7 mouse cellular contexts compared by ENCODE assay signal in the genomic region with DNA sequence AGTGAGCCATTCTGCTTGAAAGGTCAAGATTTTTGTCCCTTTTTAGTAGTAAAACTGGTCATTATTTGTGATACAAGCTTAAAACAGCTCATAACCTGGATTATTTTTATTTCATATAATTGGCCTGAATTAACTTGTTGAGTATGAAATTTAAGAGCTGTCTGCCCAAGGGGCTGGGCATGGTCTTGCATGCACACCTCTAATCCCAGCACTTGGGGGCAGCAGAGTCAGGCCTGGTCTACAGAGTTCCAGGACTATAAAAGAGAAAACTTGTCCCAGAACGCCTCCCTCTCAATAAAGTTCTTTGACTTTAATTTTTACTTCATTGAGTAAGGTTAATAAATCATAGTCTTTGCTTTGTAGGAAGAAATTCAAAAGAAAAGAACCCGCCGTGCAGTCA. TPM values are rescaled to one million over a fixed set of nuclear protein-coding genes. Genes with fewer than 3 reads are reported as not detected.
DNase-seq lines count a peak whose midpoint lies in the region; ATAC-seq and TF ChIP-seq lines count a peak whose summit lies in the region.

No protein-coding gene starts in this region.

- TF ChIP-seq POLR2A in CH12.LX (IDR thresholded peaks at IDR 0.05; ENCODE audit: low read depth, low read length), result no peak; the same call in 1 of the 2 replicates

- peaks cover 21% of the 10 kb centered on the region for H3K4me1 ChIP-seq in intestine, embryonic 14.5 days (replicated peaks; ENCODE audit: control insufficient read depth, insufficient read depth, low read length)
- H3K4me1 ChIP-seq in intestine, embryonic 15.5 days (replicated peaks), result peaks cover 20% of the 10 kb centered on the region
- peaks cover 6 to 52% of the 10 kb centered on the region in 2 experiments; a peak in 3 of 4 replicates for H3K4me1 ChIP-seq in CH12.LX (ENCODE audit: control insufficient read depth in 1 of 2, insufficient read depth in 2 of 2)

- peaks cover 67% of the 10 kb centered on the region for H3K79me2 ChIP-seq in CH12.LX (replicated peaks; ENCODE audit: control insufficient read depth, extremely low read depth, insufficient read depth, poor library complexity, severe bottlenecking)

- peak; percentile 53 to 75 for TF ChIP-seq CTCF in CH12.LX (conservative IDR thresholded peaks at IDR 0.05 in 1 of 2, IDR thresholded peaks at IDR 0.05 in 1 of 2; ENCODE audit: low read depth in 2 of 2, low read length in 2 of 2)

- dilution Hi-C loops in CH12.LX (cut with MboI; ENCODE audit: extremely low pct_ligation_motif_present, extremely low pct_unique_long_range_greater_than_20kb, low sequenced_read_pairs), result no loop called here

- peak; percentile 64 for DNase-seq in intestine, embryonic 14.5 days (ENCODE audit: low spot score)
- DNase-seq in CH12.LX (ENCODE audit: extremely low read depth) (peak; percentile 74), R1 (ENCODE audit: low read depth, low spot score) (peak; percentile 76)
- peak; percentile 76 for DNase-seq in induced T-regulatory cell, adult 2 months (ENCODE audit: low read depth)
- DNase-seq in layer of hippocampus, adult 18-20 months (ENCODE audit: low spot score in 2 of 2), result no peak

- in situ Hi-C loops in CH12.LX (cut with MboI; ENCODE audit: low pct_ligation_motif_present, low pct_unique_long_range_greater_than_20kb, low sequenced_read_pairs), result no loop called here

- no peak for ATAC-seq in intestine, embryonic 14.5 days (replicated peaks; ENCODE audit: low FRiP score, low TSS enrichment, low read depth)
- ATAC-seq in intestine, embryonic 15.5 days, result no peak
- ATAC-seq in megakaryocyte-erythroid progenitor cell, adult 5-6 weeks (replicated peaks; ENCODE audit: low FRiP score, low TSS enrichment, poor library complexity, severe bottlenecking), result peak; percentile 45; the same call in 1 of the 2 replicates

- H3K27me3 ChIP-seq in intestine, embryonic 14.5 days (replicated peaks; ENCODE audit: control insufficient read depth, insufficient read depth, low read length), result no peaks in the 10 kb centered on the region
- H3K27me3 ChIP-seq in intestine, embryonic 15.5 days (replicated peaks), result no peaks in the 10 kb centered on the region
- H3K27me3 ChIP-seq in CH12.LX (replicated peaks), result no peaks in the 10 kb centered on the region

- H3K36me3 ChIP-seq in intestine, embryonic 14.5 days (ENCODE audit: control insufficient read depth, insufficient read depth, low read length), result peaks cover 46% of the 10 kb centered on the region
- peaks cover 19% of the 10 kb centered on the region for H3K36me3 ChIP-seq in intestine, embryonic 15.5 days
- H3K36me3 ChIP-seq in CH12.LX (replicated peaks in 1 of 2; ENCODE audit: control insufficient read depth in 1 of 2, insufficient read depth in 1 of 2, low read length in 1 of 2), result peaks cover 30 to 51% of the 10 kb centered on the region in 2 experiments

- H3K4me2 ChIP-seq in intestine, embryonic 14.5 days (ENCODE audit: low read length), result no peak overlapping the region
- no peak overlapping the region for H3K4me2 ChIP-seq in intestine, embryonic 15.5 days (replicated peaks)
- peak overlapping the region; percentile 69; the same call in 1 of the 2 replicates for H3K4me2 ChIP-seq in CH12.LX (ENCODE audit: insufficient read depth, low read depth, poor library complexity, severe bottlenecking)

- H3K9me3 ChIP-seq in intestine, embryonic 14.5 days (ENCODE audit: control insufficient read depth, low read length), result no peaks in the 10 kb centered on the region
- H3K9me3 ChIP-seq in intestine, embryonic 15.5 days, result no peaks in the 10 kb centered on the region
- no peaks in the 10 kb centered on the region for H3K9me3 ChIP-seq in CH12.LX (replicated peaks; ENCODE audit: low read length)

- no peak overlapping the region for H3K9ac ChIP-seq in intestine, embryonic 14.5 days (ENCODE audit: low read length)
- no peak overlapping the region for H3K9ac ChIP-seq in intestine, embryonic 15.5 days
- H3K9ac ChIP-seq in CH12.LX (ENCODE audit: insufficient read depth, low read depth), result peak overlapping the region; percentile 58; the same call in 1 of the 2 replicates

- H3K4me3 ChIP-seq in intestine, embryonic 14.5 days (ENCODE audit: low read depth, low read length), result no peak overlapping the region
- H3K4me3 ChIP-seq in intestine, embryonic 15.5 days (replicated peaks), result no peak overlapping the region
- peak overlapping the region in 1 of 3 experiments; percentile 37 for H3K4me3 ChIP-seq in CH12.LX (replicated peaks in 1 of 3; ENCODE audit: low read depth in 2 of 3, low read length in 2 of 3, poor library complexity in 1 of 3)

- TF ChIP-seq RAD21 in CH12.LX (IDR thresholded peaks at IDR 0.05; ENCODE audit: low read depth, low read length), result peak; percentile 31

- TF ChIP-seq EP300 in CH12.LX (IDR thresholded peaks at IDR 0.05; ENCODE audit: low read length), result no peak

- H3K27ac ChIP-seq in intestine, embryonic 14.5 days (ENCODE audit: low read depth), result no peak overlapping the region
- H3K27ac ChIP-seq in intestine, embryonic 15.5 days, result no peak overlapping the region
- H3K27ac ChIP-seq in CH12.LX (ENCODE audit: insufficient read depth, low read depth), result no peak overlapping the region

- WGBS in intestine, embryonic 14.5 days, result 72% methylated on average over 3 of the region's 3 CpGs
- 82% methylated on average over 3 of the region's 3 CpGs for WGBS in intestine, embryonic 15.5 days

TF ChIP-seq in CH12.LX, 34 proteins besides CTCF, POLR2A, EP300 and RAD21:
- TF ChIP-seq MYC (IDR thresholded peaks at IDR 0.05; ENCODE audit: low read depth, low read length) (peak; percentile 34; the same call in 1 of the 2 replicates), JUN (IDR thresholded peaks at IDR 0.05; ENCODE audit: insufficient read depth, low read depth, low read length) (no peak), CHD1 (IDR thresholded peaks at IDR 0.05; ENCODE audit: low read depth, low read length) (no peak), MAX (IDR thresholded peaks at IDR 0.05; ENCODE audit: low read length) (0 out of 2 replicates have a peak, but pooled peaks have one; percentile 8), USF1 (IDR thresholded peaks at IDR 0.05; ENCODE audit: low read depth, low read length) (no peak), CHD2 (IDR thresholded peaks at IDR 0.05; ENCODE audit: low read length) (no peak), GABPA (IDR thresholded peaks at IDR 0.05; ENCODE audit: insufficient replicate concordance, low read depth, low read length) (no peak), SMC3 (IDR thresholded peaks at IDR 0.05; ENCODE audit: low read depth, low read length) (peak; percentile 48), KAT2A (IDR thresholded peaks at IDR 0.05; ENCODE audit: insufficient replicate concordance, low read length) (no peak), TBP (conservative IDR thresholded peaks at IDR 0.05; ENCODE audit: low read depth, low read length) (no peak), IRF4 (IDR thresholded peaks at IDR 0.05; ENCODE audit: low read depth, low read length) (no peak), JUND (conservative IDR thresholded peaks at IDR 0.05; ENCODE audit: low read depth, low read length) (no peak)
TF ChIP-seq in CH12.LX: peak in this region for 3.

RNA-seq across cellular contexts. Expression of a gene that starts 3.1 kb away (rescaled TPM):
- polyA plus RNA-seq in intestine, embryonic 14.5 days (2014; fragmentation: Nextera tagmentation; extraction: Ambion mirVana), result 882 and 886 TPM in 2 replicates
- 692 and 790 TPM in 2 replicates for polyA plus RNA-seq in intestine, embryonic 15.5 days (2015; fragmentation: Nextera tagmentation; extraction: Ambion mirVana)
- 2,337 and 2,579 TPM in 2 replicates for total RNA-seq in CH12.LX (2012; rRNA removed)
- 2,739 and 3,070 TPM in 2 replicates for total RNA-seq in CH12.LX (2014; rRNA removed)
- 96.4 and 348 TPM in 2 replicates for polyA plus RNA-seq in CH12.LX (2012; ENCODE audit: insufficient read length, low read depth)
- total RNA-seq in megakaryocyte-erythroid progenitor cell, adult 5-6 weeks (2014; fragmentation: Nextera tagmentation), result 2,115 and 2,210 TPM in 2 replicates
- 2,337 and 2,464 TPM in 2 replicates for total RNA-seq in megakaryocyte-erythroid progenitor cell, adult 5-6 weeks (2017)
- total RNA-seq in layer of hippocampus, adult 18-20 months (2021), result 100 to 1,000 TPM; 411 to 431 TPM

RNA-seq across cellular contexts. Expression of a gene that starts 4.5 kb away (rescaled TPM):
- polyA plus RNA-seq in intestine, embryonic 14.5 days (2014; fragmentation: Nextera tagmentation; extraction: Ambion mirVana), result 18.9 and 20.3 TPM in 2 replicates
- 14.2 and 15.3 TPM in 2 replicates for polyA plus RNA-seq in intestine, embryonic 15.5 days (2015; fragmentation: Nextera tagmentation; extraction: Ambion mirVana)
- total RNA-seq in CH12.LX (2012; rRNA removed), result 21.4 and 25.6 TPM in 2 replicates
- total RNA-seq in CH12.LX (2014; rRNA removed), result 33.0 and 35.5 TPM in 2 replicates
- 17.7 and 19.8 TPM in 2 replicates for polyA plus RNA-seq in CH12.LX (2012; ENCODE audit: insufficient read length, low read depth)
- 25.0 and 34.7 TPM in 2 replicates for total RNA-seq in megakaryocyte-erythroid progenitor cell, adult 5-6 weeks (2014; fragmentation: Nextera tagmentation)
- total RNA-seq in megakaryocyte-erythroid progenitor cell, adult 5-6 weeks (2017), result 44.4 and 53.5 TPM in 2 replicates
- 10 to 100 TPM; 55.7 to 56.6 TPM for total RNA-seq in layer of hippocampus, adult 18-20 months (2021)

RNA-seq across cellular contexts. Expression of a gene that starts 34.5 kb away (rescaled TPM):
- polyA plus RNA-seq in intestine, embryonic 14.5 days (2014; fragmentation: Nextera tagmentation; extraction: Ambion mirVana), result 8.3 and 10.6 TPM in 2 replicates
- polyA plus RNA-seq in intestine, embryonic 15.5 days (2015; fragmentation: Nextera tagmentation; extraction: Ambion mirVana), result 5.9 and 6.7 TPM in 2 replicates
- total RNA-seq in CH12.LX (2012; rRNA removed) (24.9 and 26.9 TPM in 2 replicates), CH12.LX (2014; rRNA removed) (27.5 and 28.2 TPM in 2 replicates)
- 16.9 and 19.2 TPM in 2 replicates for polyA plus RNA-seq in CH12.LX (2012; ENCODE audit: insufficient read length, low read depth)
- 19.2 and 21.7 TPM in 2 replicates for total RNA-seq in megakaryocyte-erythroid progenitor cell, adult 5-6 weeks (2014; fragmentation: Nextera tagmentation)
- 15.8 and 32.9 TPM in 2 replicates for total RNA-seq in megakaryocyte-erythroid progenitor cell, adult 5-6 weeks (2017)
- 10 to 100 TPM; 18.2 to 18.8 TPM for total RNA-seq in layer of hippocampus, adult 18-20 months (2021)

Comparison
In these comparisons a context has a peak if more than half of its experiments do, and no peak if none do; other contexts are left out.
1. DNase-seq: peak in intestine, embryonic 14.5 days (single experiment), CH12.LX (single experiment), R1 (single experiment) and induced T-regulatory cell, adult 2 months (single experiment); none in layer of hippocampus, adult 18-20 months (0 of 2).
2. RNA of a gene that starts 3.1 kb away (total RNA-seq): 2,337 to 3,070 TPM in CH12.LX and 2,115 to 2,464 TPM in megakaryocyte-erythroid progenitor cell, adult 5-6 weeks; 411 to 431 TPM in layer of hippocampus, adult 18-20 months; every median in the first group is over 4 times any median in the second.